Mouse (Mus musculus): ENCODE measurements around the gene Eif2b1. TPM values are rescaled to one million over a fixed set of nuclear protein-coding genes. Genes with fewer than 3 reads are reported as not detected.
"Not testable (repeated sequence)": the region's sequence is repeated elsewhere in the genome, so short reads cannot be mapped to it uniquely, and the experiment has no call there.

Gene Eif2b1
- polyA plus RNA-seq, 2 experiments = 42.5 to 71.3 TPM

DNA sequence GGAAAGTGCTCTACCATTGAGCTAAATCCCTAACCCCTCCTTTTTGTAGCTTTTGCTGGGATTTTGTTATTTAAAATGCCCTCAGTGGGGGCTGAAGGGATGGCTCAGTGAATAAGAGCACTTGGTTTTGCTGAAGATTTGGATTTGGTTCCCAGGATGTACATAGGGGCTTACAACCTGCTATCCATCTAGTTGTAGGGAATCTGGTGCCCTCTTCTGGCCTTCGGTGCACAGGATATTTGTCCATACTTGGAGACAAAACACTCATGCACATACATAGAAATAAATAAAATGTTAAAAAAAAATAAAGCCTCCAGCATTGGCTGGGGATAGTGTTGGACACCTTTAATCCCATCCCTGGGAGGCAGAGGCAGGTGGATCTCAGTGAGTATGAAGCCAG, 23.8 kb downstream of the Eif2b1 start:
- no peak for DNase-seq (ENCODE audit: low spot score)
- no peak for ATAC-seq (ENCODE audit: low FRiP score, low read depth)
- no peak overlapping the region for H3K27ac ChIP-seq (replicated peaks; ENCODE audit: low read depth, low read length)
- no peak overlapping the region for H3K4me3 ChIP-seq (replicated peaks; ENCODE audit: low read length)
- H3K9me3 ChIP-seq (ENCODE audit: control insufficient read depth, low read length) = no peaks in the 10 kb centered on the region
- TF ChIP-seq POLR2A (IDR thresholded peaks at IDR 0.05; ENCODE audit: borderline replicate concordance, extremely low read depth, insufficient read depth, insufficient read length) = no peak
- H3K27me3 ChIP-seq (ENCODE audit: control insufficient read depth, insufficient read depth, low read length) = no peaks in the 10 kb centered on the region
- no peak overlapping the region for H3K4me2 ChIP-seq (replicated peaks; ENCODE audit: low read depth, low read length, severe bottlenecking)
- WGBS = 86% methylated on average over 1 of the region's 1 CpGs
- no peak overlapping the region for H3K9ac ChIP-seq (ENCODE audit: low read depth, low read length, severe bottlenecking)
- no peaks in the 10 kb centered on the region; the same call in 1 of the 2 replicates for H3K4me1 ChIP-seq (ENCODE audit: control insufficient read depth, insufficient read depth, low read length)
- H3K36me3 ChIP-seq (ENCODE audit: control insufficient read depth, insufficient read depth, low read length) = peaks cover 54% of the 10 kb centered on the region

DNA sequence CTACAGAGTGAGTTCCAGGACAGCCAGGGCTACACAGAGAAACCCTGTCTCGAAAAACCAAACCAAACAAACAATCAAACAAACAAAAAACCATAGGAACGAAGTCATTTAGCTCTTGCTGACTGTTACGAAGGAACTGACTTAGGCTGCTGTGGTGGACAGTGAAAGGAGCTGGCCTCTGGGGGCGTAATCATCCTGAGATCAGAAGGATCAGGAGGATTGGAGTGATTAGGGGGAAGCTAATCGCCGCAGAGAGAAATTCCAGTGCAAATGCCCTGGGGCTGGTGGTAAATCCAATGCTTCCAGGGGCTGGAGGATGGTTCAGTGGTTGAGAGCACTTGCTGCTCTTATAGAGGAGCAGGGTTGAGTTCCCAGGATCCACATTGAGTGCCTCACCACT, 25.3 kb downstream of the Eif2b1 start:
- no peak for TF ChIP-seq POLR2A (IDR thresholded peaks at IDR 0.05; ENCODE audit: borderline replicate concordance, extremely low read depth, insufficient read depth, insufficient read length)

DNA sequence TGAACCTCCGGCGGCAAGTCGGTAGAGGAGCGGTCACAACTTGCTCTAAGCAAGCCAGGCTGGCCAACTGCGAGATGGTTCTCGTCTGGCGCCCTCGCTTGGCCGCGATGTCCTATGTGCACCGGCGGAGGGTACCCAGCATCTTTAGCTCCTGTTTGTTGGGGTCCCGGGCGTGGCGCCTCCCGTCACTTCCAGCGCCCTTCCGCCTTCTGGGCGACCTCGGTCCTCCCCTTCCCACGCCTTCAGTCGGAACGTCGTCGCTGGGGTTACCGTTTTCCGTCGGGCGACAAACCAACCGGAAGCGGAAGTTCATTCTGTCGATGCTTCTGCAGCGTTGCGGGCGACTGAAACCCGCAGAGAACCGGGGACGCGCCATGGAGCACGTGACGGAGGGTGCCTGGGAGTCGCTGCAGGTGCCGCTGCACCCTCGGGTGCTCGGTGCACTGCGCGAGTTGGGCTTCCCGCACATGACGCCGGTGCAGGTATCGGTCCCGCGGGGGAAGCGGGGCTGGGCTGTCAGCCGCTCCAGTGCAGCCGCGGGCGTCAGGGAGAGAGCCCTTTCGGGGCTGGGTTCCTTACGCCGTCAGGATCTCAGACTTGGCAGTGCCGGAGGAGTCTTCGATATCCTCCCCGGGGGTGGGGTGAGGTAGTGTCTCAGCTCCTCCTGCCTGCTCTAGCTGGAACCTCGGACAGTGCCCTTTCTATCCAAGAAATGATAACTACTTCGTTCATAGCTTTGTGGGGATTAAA, 26.2 kb downstream of the Eif2b1 start, which contains the start of gene Ddx55:
Gene Ddx55, plus strand, starts transcription at position 307 of the 750 bp plus-strand sequence.
- Histone ChIP-seq H3K4me3 (replicated peaks; ENCODE audit: low read length) (peak within 1 kb of the TSS; percentile 84), H3K9ac (ENCODE audit: low read depth, low read length, severe bottlenecking) (peak within 1 kb of the TSS; percentile 70), H3K9me3 (ENCODE audit: control insufficient read depth, low read length) (no peaks in the 10 kb centered on the region), H3K27ac (replicated peaks; ENCODE audit: low read depth, low read length) (peak within 1 kb of the TSS; percentile 78), H3K27me3 (ENCODE audit: control insufficient read depth, insufficient read depth, low read length) (no peaks in the 10 kb centered on the region), H3K4me1 (ENCODE audit: control insufficient read depth, insufficient read depth, low read length) (no peaks in the 10 kb centered on the region; the same call in 1 of the 2 replicates), H3K4me2 (replicated peaks; ENCODE audit: low read depth, low read length, severe bottlenecking) (peak within 1 kb of the TSS; percentile 68), H3K36me3 (ENCODE audit: control insufficient read depth, insufficient read depth, low read length) (peaks cover 44% of the 10 kb centered on the region)
- DNase-seq (ENCODE audit: low spot score) (peak; percentile 94), ATAC-seq (ENCODE audit: low FRiP score, low read depth) (peak; percentile 87)
- no peak for TF ChIP-seq POLR2A (IDR thresholded peaks at IDR 0.05; ENCODE audit: borderline replicate concordance, extremely low read depth, insufficient read depth, insufficient read length)
- under 1% methylated on average over 63 of the region's 66 CpGs for WGBS

More for the DNA sequence above, 25.3 kb downstream of the Eif2b1 start:
- H3K27me3 ChIP-seq (ENCODE audit: control insufficient read depth, insufficient read depth, low read length) = no peaks in the 10 kb centered on the region
- no peak overlapping the region for H3K27ac ChIP-seq (replicated peaks; ENCODE audit: low read depth, low read length)
- WGBS = 70% methylated on average over 6 of the region's 6 CpGs
- no peaks in the 10 kb centered on the region; the same call in 1 of the 2 replicates for H3K4me1 ChIP-seq (ENCODE audit: control insufficient read depth, insufficient read depth, low read length)
- no peak for DNase-seq (ENCODE audit: low spot score)
- H3K9ac ChIP-seq (ENCODE audit: low read depth, low read length, severe bottlenecking) = no peak overlapping the region
- peak overlapping the region; percentile 84; the same call in 1 of the 2 replicates for H3K4me3 ChIP-seq (replicated peaks; ENCODE audit: low read length)
- H3K4me2 ChIP-seq (replicated peaks; ENCODE audit: low read depth, low read length, severe bottlenecking) = peak overlapping the region; percentile 68
- H3K36me3 ChIP-seq (ENCODE audit: control insufficient read depth, insufficient read depth, low read length) = peaks cover 44% of the 10 kb centered on the region
- H3K9me3 ChIP-seq (ENCODE audit: control insufficient read depth, low read length) = no peaks in the 10 kb centered on the region
- no peak for ATAC-seq (ENCODE audit: low FRiP score, low read depth)

DNA sequence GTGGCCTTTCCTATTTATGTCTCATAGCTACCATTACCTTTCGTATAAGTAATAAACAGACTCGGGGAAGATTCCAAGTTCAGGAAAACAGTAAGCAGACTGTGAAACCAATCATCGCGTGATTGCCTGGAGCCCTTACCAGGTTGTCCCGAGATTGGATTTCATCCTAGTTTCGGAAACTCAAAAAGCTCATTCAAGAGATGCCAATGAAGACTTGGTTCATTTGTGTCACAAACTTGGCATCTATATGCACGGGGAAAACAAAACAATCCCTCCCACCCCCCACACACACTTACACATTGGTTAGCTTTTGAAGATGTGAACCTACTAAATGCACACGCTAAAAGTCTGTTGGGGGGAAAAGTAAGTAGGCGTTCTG, 26.8 kb downstream of the Eif2b1 start:
- Histone ChIP-seq H3K36me3 (ENCODE audit: control insufficient read depth, insufficient read depth, low read length) (peaks cover 46% of the 10 kb centered on the region), H3K4me2 (replicated peaks; ENCODE audit: low read depth, low read length, severe bottlenecking) (peak overlapping the region; percentile 68), H3K27ac (replicated peaks; ENCODE audit: low read depth, low read length) (peak overlapping the region; percentile 78), H3K4me3 (replicated peaks; ENCODE audit: low read length) (peak overlapping the region; percentile 84), H3K9ac (ENCODE audit: low read depth, low read length, severe bottlenecking) (peak overlapping the region; percentile 70), H3K9me3 (ENCODE audit: control insufficient read depth, low read length) (no peaks in the 10 kb centered on the region), H3K4me1 (ENCODE audit: control insufficient read depth, insufficient read depth, low read length) (no peaks in the 10 kb centered on the region; the same call in 1 of the 2 replicates), H3K27me3 (ENCODE audit: control insufficient read depth, insufficient read depth, low read length) (no peaks in the 10 kb centered on the region)
- 9% methylated on average over 9 of the region's 9 CpGs for WGBS
- DNase-seq (ENCODE audit: low spot score) (peak; percentile 31), ATAC-seq (ENCODE audit: low FRiP score, low read depth) (no peak)
- no peak for TF ChIP-seq POLR2A (IDR thresholded peaks at IDR 0.05; ENCODE audit: borderline replicate concordance, extremely low read depth, insufficient read depth, insufficient read length)

DNA sequence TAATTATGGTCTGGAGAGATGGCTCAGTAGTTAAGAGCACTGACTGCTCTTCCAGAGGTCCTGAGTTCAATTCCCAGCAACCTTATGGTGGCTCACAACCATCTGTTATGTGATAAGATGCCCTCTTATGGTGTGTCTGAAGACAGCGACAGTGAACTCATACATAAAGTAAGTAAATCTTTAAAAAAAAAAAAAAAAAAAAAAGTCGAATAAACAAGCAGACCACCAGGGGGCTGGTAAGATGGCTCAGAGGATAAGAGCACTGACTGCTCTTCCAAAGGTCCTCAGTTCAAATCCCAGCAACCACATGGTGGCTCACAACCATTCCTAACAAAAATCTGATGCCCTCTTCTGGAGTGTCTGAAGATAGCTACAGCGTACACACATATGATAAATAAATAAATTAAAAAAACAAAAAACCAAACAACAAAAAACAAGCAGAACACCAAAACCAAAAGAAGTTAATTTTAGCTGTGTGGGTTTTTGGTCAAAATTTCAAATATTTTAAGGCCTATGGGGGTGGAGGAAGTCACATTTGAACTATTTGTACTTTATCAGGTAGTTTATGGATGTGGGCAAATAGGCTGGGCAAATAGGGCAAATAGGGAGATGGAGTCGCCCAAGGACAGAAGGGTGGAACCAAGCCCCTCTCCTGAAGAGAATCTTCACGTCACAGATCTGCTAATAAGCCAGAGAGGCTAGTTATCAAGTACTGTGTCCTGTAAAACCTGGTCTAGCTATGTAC, 27.4 kb downstream of the Eif2b1 start:
- WGBS = 33% methylated on average over 5 of the region's 5 CpGs
- not testable (repeated sequence) for H3K27me3 ChIP-seq (ENCODE audit: control insufficient read depth, insufficient read depth, low read length); H3K9me3 ChIP-seq (ENCODE audit: control insufficient read depth, low read length); H3K4me1 ChIP-seq (ENCODE audit: control insufficient read depth, insufficient read depth, low read length); DNase-seq (ENCODE audit: low spot score); H3K27ac ChIP-seq (replicated peaks; ENCODE audit: low read depth, low read length); ATAC-seq (ENCODE audit: low FRiP score, low read depth)
- peak overlapping the region; percentile 84 for H3K4me3 ChIP-seq (replicated peaks; ENCODE audit: low read length)
- peak overlapping the region; percentile 70; the same call in 1 of the 2 replicates for H3K9ac ChIP-seq (ENCODE audit: low read depth, low read length, severe bottlenecking)
- peaks cover 46% of the 10 kb centered on the region for H3K36me3 ChIP-seq (ENCODE audit: control insufficient read depth, insufficient read depth, low read length)
- H3K4me2 ChIP-seq (replicated peaks; ENCODE audit: low read depth, low read length, severe bottlenecking) = peak overlapping the region; percentile 68

DNA sequence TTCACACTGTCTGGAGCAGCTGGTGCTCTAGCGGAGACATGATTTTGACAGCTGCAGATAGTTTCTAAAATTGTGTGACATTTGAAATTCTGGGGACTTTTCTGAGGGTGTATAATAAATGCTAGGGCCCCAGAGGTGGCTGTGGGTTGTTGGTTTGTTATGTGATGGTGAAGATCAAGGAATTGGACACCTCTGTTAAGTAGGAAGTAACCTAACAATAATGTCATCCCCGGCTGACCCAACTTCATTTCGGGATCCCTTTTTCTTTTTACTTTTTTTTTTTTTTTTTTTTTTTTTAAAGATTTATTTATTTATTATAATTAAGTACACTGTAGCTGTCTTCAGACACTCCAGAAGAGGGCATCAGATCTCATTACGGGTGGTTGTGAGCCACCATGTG, 28.2 kb downstream of the Eif2b1 start:
- not testable (repeated sequence) for H3K9ac ChIP-seq (ENCODE audit: low read depth, low read length, severe bottlenecking); ATAC-seq (ENCODE audit: low FRiP score, low read depth); H3K27ac ChIP-seq (replicated peaks; ENCODE audit: low read depth, low read length); H3K27me3 ChIP-seq (ENCODE audit: control insufficient read depth, insufficient read depth, low read length); H3K4me2 ChIP-seq (replicated peaks; ENCODE audit: low read depth, low read length, severe bottlenecking); H3K4me1 ChIP-seq (ENCODE audit: control insufficient read depth, insufficient read depth, low read length); H3K9me3 ChIP-seq (ENCODE audit: control insufficient read depth, low read length); H3K4me3 ChIP-seq (replicated peaks; ENCODE audit: low read length); DNase-seq (ENCODE audit: low spot score)
- 79% methylated on average over 4 of the region's 4 CpGs for WGBS
- peaks cover 49% of the 10 kb centered on the region for H3K36me3 ChIP-seq (ENCODE audit: control insufficient read depth, insufficient read depth, low read length)

Measured in limb, embryonic 14.5 days (tissue).